Mouse (Mus musculus) stomach, embryonic 14.5 days (tissue): ENCODE results near the gene Stpg4. TPM values are rescaled to one million over a fixed set of nuclear protein-coding genes. Genes with fewer than 3 reads are reported as not detected.

ENCODE experiments used
- ATAC-seq: fragments of 200-750 bp; cut with Nextera tagmentation; 2 replicates; pipeline ENCODE4 v1.8.0; 2017; ENCODE audit warnings: low read depth, moderate TSS enrichment; ENCODE audit not compliant: insufficient number of reproducible peaks, insufficient read depth, low FRiP score
- H3K27ac ChIP-seq: fragments of 300-500 bp; sonication (generic); 2 replicates; pipeline ENCODE4 v1.5.1; 2014; ENCODE audit warnings: mild to moderate bottlenecking, low read length, moderate library complexity, mixed read lengths
- H3K27me3 ChIP-seq: fragments of 300-500 bp; sonication (generic); 2 replicates; pipeline ENCODE4 v1.6.1; 2014; ENCODE audit warnings: low read length, control low read depth, mixed read lengths; ENCODE audit not compliant: control insufficient read depth, insufficient read depth
- H3K36me3 ChIP-seq: fragments of 300-500 bp; sonication (generic); 2 replicates; pipeline ENCODE4 v1.6.1; 2014; ENCODE audit warnings: mild to moderate bottlenecking, control low read depth, low read length, moderate library complexity, mixed read lengths; ENCODE audit not compliant: control insufficient read depth, insufficient read depth
- H3K4me1 ChIP-seq: fragments of 300-500 bp; sonication (generic); 2 replicates; pipeline ENCODE4 v1.6.1; 2014; ENCODE audit warnings: low read length, control low read depth, mixed read lengths; ENCODE audit not compliant: control insufficient read depth, insufficient read depth
- H3K4me2 ChIP-seq: fragments of 300-500 bp; sonication (generic); replicated peaks from 2 replicates; pipeline ENCODE4 v1.6.1; 2014; ENCODE audit warnings: low read depth, low read length, control low read depth
- H3K4me3 ChIP-seq: fragments of 300-500 bp; sonication (generic); 2 replicates; pipeline ENCODE4 v1.5.1; 2014; ENCODE audit warnings: low read depth, low read length, control low read depth
- H3K9ac ChIP-seq: fragments of 300-500 bp; sonication (generic); replicated peaks from 2 replicates; pipeline ENCODE4 v1.6.1; 2014; ENCODE audit warnings: low read depth, mild to moderate bottlenecking, control low read depth, low read length, moderate library complexity, mixed read lengths
- H3K9me3 ChIP-seq: fragments of 300-500 bp; sonication (generic); 2 replicates; pipeline ENCODE4 v1.6.1; 2016; ENCODE audit warnings: low read depth, low read length, control low read depth; ENCODE audit not compliant: control insufficient read depth
- whole genome bisulfite sequencing: fragments of 180-500 bp; shearing (Covaris S2); extraction: QIAGEN DNeasy Blood & Tissue Kit; methylation state at CpG from one replicate; pipeline ENCODE4 v1.1.7; 2014; 5-methylcytosine and 5-hydroxymethylcytosine counted together
- polyA plus RNA-seq: library from polyadenylated mRNA; unstranded; fragments of >200 nt; fragmentation: Nextera tagmentation; extraction: Ambion mirVana; gene quantifications from 2 replicates; pipeline ENCODE4 v1.2.1, GENCODE M21; 2014

Gene Stpg4
- polyA plus RNA-seq, 1 experiment from 2014 or later = not detected

- H3K27me3 ChIP-seq = no peaks in the 10 kb centered on the region
- ATAC-seq = no peak
- 28% methylated on average over 4 of the region's 4 CpGs for WGBS
- H3K9me3 ChIP-seq = no peaks in the 10 kb centered on the region
- peaks cover 9% of the 10 kb centered on the region; the same call in 1 of the 2 replicates for H3K36me3 ChIP-seq
- H3K9ac ChIP-seq = no peak overlapping the region
- H3K4me2 ChIP-seq = peak overlapping the region; percentile 44
- peak overlapping the region; percentile 19 for H3K4me3 ChIP-seq
- H3K4me1 ChIP-seq = peaks cover 20% of the 10 kb centered on the region
- no peak overlapping the region; the same call in 1 of the 2 replicates for H3K27ac ChIP-seq
Measured at GRCm38 (mm10) chr17:87444763-87445162, 17.2 kb upstream of the Stpg4 start.

GRCm38 (mm10) chr17:87441537-87441936, 14.0 kb upstream of the Stpg4 start:
- no peaks in the 10 kb centered on the region for H3K27me3 ChIP-seq
- ATAC-seq = no peak
- no peak overlapping the region for H3K4me3 ChIP-seq
- no peaks in the 10 kb centered on the region for H3K9me3 ChIP-seq
- H3K4me2 ChIP-seq = no peak overlapping the region
- H3K36me3 ChIP-seq = peaks cover 9% of the 10 kb centered on the region; the same call in 1 of the 2 replicates
- H3K27ac ChIP-seq = no peak overlapping the region
- H3K9ac ChIP-seq = no peak overlapping the region
- peaks cover 20% of the 10 kb centered on the region for H3K4me1 ChIP-seq
- 58% methylated on average over 2 of the region's 2 CpGs for WGBS

- ATAC-seq = no peak
- Histone ChIP-seq H3K27ac (no peak overlapping the region), H3K4me2 (no peak overlapping the region), H3K36me3 (peaks cover 23% of the 10 kb centered on the region), H3K9me3 (no peaks in the 10 kb centered on the region), H3K27me3 (no peaks in the 10 kb centered on the region), H3K9ac (no peak overlapping the region), H3K4me3 (no peak overlapping the region), H3K4me1 (peaks cover 16% of the 10 kb centered on the region)
- 69% methylated on average over 2 of the region's 2 CpGs for WGBS
Measured at GRCm38 (mm10) chr17:87439441-87439840, 11.9 kb upstream of the Stpg4 start.

GRCm38 (mm10) chr17:87433929-87434328, 6.4 kb upstream of the Stpg4 start:
- Histone ChIP-seq H3K4me1 (no peaks in the 10 kb centered on the region), H3K9ac (no peak overlapping the region), H3K4me3 (no peak overlapping the region), H3K27ac (no peak overlapping the region), H3K36me3 (peaks cover 40% of the 10 kb centered on the region), H3K9me3 (no peaks in the 10 kb centered on the region), H3K27me3 (no peaks in the 10 kb centered on the region), H3K4me2 (no peak overlapping the region)
- ATAC-seq = no peak
- WGBS = 85% methylated on average over 3 of the region's 3 CpGs

GRCm38 (mm10) chr17:87432743-87433142, 5.2 kb upstream of the Stpg4 start:
- H3K4me3 ChIP-seq = no peak overlapping the region
- 94% methylated on average over 5 of the region's 5 CpGs for WGBS
- ATAC-seq = no peak
- no peaks in the 10 kb centered on the region for H3K27me3 ChIP-seq
- peaks cover 40% of the 10 kb centered on the region for H3K36me3 ChIP-seq
- H3K9me3 ChIP-seq = no peaks in the 10 kb centered on the region
- H3K9ac ChIP-seq = no peak overlapping the region
- H3K4me2 ChIP-seq = no peak overlapping the region
- H3K27ac ChIP-seq = no peak overlapping the region
- no peaks in the 10 kb centered on the region for H3K4me1 ChIP-seq

GRCm38 (mm10) chr17:87432314-87432713, 4.8 kb upstream of the Stpg4 start:
- no peaks in the 10 kb centered on the region for H3K4me1 ChIP-seq
- H3K4me2 ChIP-seq = no peak overlapping the region
- H3K27me3 ChIP-seq = no peaks in the 10 kb centered on the region
- no peak overlapping the region for H3K9ac ChIP-seq
- no peaks in the 10 kb centered on the region for H3K9me3 ChIP-seq
- H3K36me3 ChIP-seq = peaks cover 40% of the 10 kb centered on the region
- ATAC-seq = no peak
- no peak overlapping the region for H3K4me3 ChIP-seq
- H3K27ac ChIP-seq = no peak overlapping the region

GRCm38 (mm10) chr17:87429431-87429830, 1.9 kb upstream of the Stpg4 start:
- Histone ChIP-seq H3K27ac (no peak overlapping the region), H3K27me3 (no peaks in the 10 kb centered on the region), H3K4me1 (no peaks in the 10 kb centered on the region), H3K4me2 (no peak overlapping the region), H3K9ac (no peak overlapping the region), H3K36me3 (peaks cover 25% of the 10 kb centered on the region), H3K9me3 (no peaks in the 10 kb centered on the region), H3K4me3 (no peak overlapping the region)
- no peak for ATAC-seq
- 79% methylated on average over 3 of the region's 3 CpGs for WGBS

- WGBS = 67% methylated on average over 7 of the region's 7 CpGs
- no peak for ATAC-seq
- H3K4me2 ChIP-seq = no peak overlapping the region
- no peaks in the 10 kb centered on the region for H3K27me3 ChIP-seq
- no peaks in the 10 kb centered on the region for H3K9me3 ChIP-seq
- H3K36me3 ChIP-seq = no peaks in the 10 kb centered on the region
- no peak overlapping the region for H3K4me3 ChIP-seq
- no peak overlapping the region for H3K9ac ChIP-seq
- no peaks in the 10 kb centered on the region for H3K4me1 ChIP-seq
- H3K27ac ChIP-seq = no peak overlapping the region
Measured at GRCm38 (mm10) chr17:87418082-87418481, 9.5 kb downstream of the Stpg4 start.

- H3K9me3 ChIP-seq = no peaks in the 10 kb centered on the region
- no peak overlapping the region for H3K4me2 ChIP-seq
- H3K9ac ChIP-seq = no peak overlapping the region
- H3K4me1 ChIP-seq = no peaks in the 10 kb centered on the region
- 90% methylated on average over 4 of the region's 4 CpGs for WGBS
- ATAC-seq = no peak
- H3K36me3 ChIP-seq = no peaks in the 10 kb centered on the region
- H3K27me3 ChIP-seq = no peaks in the 10 kb centered on the region
- H3K4me3 ChIP-seq = no peak overlapping the region
- no peak overlapping the region for H3K27ac ChIP-seq
Measured at GRCm38 (mm10) chr17:87406646-87407045, 20.9 kb downstream of the Stpg4 start.
